Mouse (Mus musculus) gastrocnemius, postnatal 4 days (tissue): ENCODE results near the gene Drd2. TPM values are rescaled to one million over a fixed set of nuclear protein-coding genes. Genes with fewer than 3 reads are reported as not detected.
A peak's percentile ranks its signal among the peaks of the same experiment; 100 is the strongest.

Source experiments
- DNase-seq, 2 experiments: peaks; one replicate each; pipeline ENCODE4 v3.0.0; 2021 to 2022; ENCODE audit warnings: low spot score in 2 of 2, mixed read lengths in 2 of 2
- long read RNA-seq, 2 experiments: library from polyadenylated mRNA; stranded (forward); transcript quantifications; one replicate each; pipeline ENCODE4 v2.0.0; 2021
- total RNA-seq, 2 experiments: library from RNA; stranded (reverse); gene quantifications; 2 replicates each; pipeline ENCODE4 v1.2.3; 2021

Drd2 gene
- not detected for total RNA-seq
- long read RNA-seq, experiment 1, result 0 reads
- long read RNA-seq, experiment 2, result 0 reads

- DNase-seq, result peak in 1 of 2 experiments; percentile 15
These were observed at the start of gene Drd2 for GRCm38 (mm10) chr9:49340136-49341043. TSS of gene Drd2 (plus strand) at chr9:49340627.

DNA sequence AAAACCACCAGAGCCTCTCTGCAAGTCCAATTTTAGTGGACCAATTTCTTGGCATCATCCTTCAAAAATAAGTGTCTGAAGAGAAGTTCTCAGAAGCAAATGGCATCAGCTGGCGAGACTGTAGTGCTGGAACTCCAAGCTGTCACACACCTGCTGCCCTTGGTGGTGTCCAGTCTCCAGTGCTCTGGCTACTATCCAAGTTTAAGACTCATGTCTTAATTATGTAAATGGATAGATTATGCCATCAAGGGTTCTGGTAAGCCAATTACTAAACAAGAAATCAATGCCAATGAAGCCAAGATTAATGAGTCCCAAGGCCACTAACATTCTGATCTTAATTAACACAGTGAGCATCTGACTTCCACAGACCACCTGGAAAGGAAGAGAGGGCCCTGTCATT, 45.3 kb upstream of the Drd2 start:
- DNase-seq, result no peak

DNA sequence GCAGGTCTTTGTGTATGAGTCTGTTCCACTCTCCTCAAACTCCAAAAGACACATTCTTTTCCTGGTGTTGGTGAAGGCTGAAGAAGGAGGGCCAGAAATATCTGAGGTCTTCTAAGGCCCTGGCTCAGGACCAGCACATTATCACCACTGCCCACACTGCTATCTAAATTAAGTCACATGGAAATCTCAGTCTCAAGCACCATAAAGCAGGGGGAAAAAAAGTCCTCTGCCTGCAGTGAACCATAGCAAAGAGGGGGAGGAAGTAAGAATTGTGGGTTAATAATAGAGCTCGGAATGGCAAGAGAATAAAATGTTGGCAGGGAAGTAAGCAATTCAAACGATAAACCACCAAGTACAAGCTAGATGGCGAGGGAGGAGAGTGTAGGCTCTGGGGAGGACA, 32.9 kb upstream of the Drd2 start:
- DNase-seq, result no peak

DNA sequence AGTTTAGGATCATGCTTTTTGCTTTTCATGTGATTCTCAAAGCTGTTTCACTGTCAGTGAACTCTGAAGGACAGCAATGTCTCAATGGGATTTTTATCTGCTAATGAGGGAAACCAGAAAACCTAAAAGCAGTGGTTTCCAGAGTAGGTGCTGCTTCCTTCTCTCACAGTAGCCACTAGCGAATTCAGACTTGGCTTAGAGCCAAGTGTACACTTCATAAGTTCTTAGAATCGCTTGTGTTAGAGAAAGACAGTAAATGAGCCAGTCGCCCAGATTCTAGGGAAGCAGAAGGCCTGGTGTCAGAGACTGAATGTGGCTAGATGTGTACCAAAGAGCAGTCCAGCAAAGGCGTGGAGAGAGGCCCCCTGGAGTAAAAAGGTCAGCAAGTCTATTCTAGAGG, 29.6 kb upstream of the Drd2 start:
- DNase-seq, result no peak

GRCm38 (mm10) chr9:49318638-49319037, 21.8 kb upstream of the Drd2 start:
- no peak for DNase-seq

- peak in 1 of 2 experiments; percentile 51 for DNase-seq
These were observed 578 bp downstream of the Drd2 start for GRCm38 (mm10) chr9:49341044-49341365.

DNA sequence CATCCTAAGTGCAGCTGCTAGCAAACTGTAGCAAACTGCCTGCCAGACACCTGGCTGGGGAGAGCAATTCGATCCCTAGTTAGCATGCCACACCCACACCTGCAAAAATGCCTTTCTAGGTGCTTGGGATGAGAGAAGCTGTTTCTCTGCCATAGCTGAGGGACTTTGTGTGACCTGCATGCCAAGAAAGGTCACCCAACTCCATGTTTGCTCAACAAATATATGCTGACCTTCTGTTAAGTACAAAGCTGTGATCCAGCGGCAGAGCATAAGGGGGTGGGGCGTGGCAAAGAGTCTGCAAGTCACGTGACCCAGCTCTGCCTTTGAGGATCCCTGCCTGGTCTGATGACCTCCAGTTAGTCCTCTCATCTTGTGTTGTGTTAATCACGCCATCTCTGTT, 25.3 kb downstream of the Drd2 start:
- DNase-seq, result no peak

- no peak for DNase-seq
These were observed 33.5 kb downstream of the Drd2 start for GRCm38 (mm10) chr9:49373946-49374345.

GRCm38 (mm10) chr9:49379962-49380361, 39.5 kb downstream of the Drd2 start:
- no peak for DNase-seq

DNA sequence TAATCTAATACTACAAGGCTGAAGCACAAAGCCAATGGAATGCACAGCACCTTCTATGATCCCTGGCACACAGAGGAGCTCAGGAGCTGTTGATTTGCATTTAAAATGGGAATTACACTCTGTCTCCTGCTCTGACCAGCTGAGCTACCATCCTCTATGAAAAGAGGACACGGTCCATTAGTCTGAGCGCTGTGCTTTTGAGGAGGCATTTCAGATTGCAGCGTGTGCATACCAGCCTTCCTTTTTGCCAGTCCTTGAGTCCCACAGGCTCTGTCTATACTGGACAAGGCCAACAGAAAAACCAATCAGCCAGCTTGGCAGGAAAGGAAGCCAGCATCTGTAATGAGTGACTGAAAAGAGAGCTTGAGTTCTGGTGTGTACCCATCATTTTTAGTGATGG, 43.6 kb downstream of the Drd2 start:
- no peak for DNase-seq

DNA sequence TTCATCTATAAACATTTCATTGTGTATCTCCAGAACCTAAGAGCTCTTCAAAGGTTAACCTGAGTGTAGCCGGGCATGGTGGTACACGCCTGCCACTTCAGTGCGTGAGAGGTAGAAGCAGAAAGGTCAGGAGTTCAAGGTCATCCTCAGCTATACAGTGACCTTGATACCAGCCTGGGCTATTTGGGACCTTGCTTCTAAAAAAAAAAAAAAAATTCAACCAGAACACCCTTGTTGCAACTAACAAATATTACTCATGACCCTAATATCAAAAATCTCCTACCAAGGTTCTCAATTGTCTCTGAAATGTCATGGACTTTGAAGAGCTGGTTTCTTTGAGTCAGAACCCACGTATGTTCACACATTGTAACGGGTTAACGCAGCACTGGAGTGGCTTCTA, 44.4 kb downstream of the Drd2 start:
- DNase-seq, result no peak

DNA sequence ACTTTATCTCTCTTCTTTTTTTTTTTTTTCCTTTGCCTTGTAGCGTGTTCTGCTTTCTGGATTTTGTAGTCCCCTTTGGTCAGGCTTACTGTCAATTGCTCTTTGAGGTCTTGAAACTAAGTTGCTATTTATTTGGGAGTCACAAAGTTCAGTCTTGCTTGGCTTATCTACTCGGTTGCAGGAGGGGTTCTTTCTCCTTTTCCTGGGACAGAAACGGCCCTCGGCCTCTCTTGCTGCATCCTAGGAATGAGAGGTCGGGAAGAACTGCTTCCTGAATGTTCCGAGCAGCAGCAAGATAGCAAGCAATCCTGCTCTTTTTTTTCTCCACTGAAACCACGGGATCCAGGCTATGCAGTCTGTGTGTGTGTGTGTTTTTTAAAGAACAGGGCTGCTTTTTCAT, 44.9 kb downstream of the Drd2 start:
- DNase-seq, result no peak

- no peak for DNase-seq
These were observed 45.7 kb downstream of the Drd2 start for GRCm38 (mm10) chr9:49386119-49386518.

- DNase-seq, result no peak
These were observed 51.8 kb downstream of the Drd2 start for GRCm38 (mm10) chr9:49392242-49392641.

GRCm38 (mm10) chr9:49396006-49396405, 55.6 kb downstream of the Drd2 start:
- DNase-seq, result no peak

DNA sequence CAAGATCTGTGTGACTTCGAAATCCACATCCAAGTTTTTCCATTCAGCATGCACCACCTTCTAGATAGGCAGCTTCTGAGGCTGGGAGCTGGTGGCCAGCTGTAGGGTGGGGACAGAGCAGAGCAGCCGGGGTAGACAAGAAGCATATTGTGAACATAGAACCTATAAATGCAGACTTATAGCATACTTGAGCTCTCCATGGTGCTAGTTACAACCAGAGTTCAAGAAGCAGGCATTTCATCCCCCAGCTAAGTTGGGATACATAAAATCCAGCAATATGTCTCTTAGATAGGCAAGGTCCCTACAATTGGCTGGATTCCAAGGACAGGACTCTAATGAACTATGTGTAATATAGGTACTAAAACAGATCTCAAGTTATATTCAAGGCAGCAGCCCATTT, 63.3 kb downstream of the Drd2 start:
- no peak for DNase-seq

DNA sequence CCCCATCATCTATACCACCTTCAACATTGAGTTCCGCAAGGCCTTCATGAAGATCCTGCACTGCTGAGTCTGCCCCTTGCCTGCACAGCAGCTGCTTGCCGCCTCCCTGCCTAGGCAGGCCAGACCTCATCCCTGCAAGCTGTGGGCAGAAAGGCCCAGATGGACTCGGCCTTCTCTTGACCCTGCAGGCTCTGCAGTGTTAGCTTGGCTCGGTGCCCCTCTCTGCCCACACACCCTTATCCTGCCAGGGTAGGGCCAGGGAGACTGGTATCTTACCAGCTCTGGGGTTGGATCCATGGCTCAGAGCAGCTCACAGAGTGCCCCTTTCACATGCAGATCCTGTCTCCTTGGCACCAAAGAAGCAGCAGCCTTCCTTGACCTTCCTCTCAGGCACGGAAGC, 66.6 kb downstream of the Drd2 start:
- no peak for DNase-seq

DNA sequence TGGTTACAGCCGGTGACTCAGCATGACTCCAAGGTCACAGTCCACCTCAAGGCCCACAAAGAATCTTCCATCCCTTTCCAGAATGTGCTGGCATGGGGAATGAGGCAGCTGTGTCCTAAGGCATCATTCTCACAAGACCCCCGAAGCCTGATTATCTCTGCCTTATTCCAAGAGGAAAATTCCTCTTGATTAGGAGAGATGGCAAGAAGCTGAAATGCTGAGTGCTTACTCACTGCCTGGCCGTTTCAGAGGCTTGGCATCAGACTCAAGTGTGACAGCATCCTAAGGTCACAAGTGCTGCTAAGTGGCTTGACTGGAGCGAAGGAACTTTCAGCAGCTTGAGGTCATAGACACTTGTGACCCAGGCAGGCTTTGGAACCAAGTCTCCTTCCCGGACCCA, 70.2 kb downstream of the Drd2 start:
- DNase-seq, result no peak

DNA sequence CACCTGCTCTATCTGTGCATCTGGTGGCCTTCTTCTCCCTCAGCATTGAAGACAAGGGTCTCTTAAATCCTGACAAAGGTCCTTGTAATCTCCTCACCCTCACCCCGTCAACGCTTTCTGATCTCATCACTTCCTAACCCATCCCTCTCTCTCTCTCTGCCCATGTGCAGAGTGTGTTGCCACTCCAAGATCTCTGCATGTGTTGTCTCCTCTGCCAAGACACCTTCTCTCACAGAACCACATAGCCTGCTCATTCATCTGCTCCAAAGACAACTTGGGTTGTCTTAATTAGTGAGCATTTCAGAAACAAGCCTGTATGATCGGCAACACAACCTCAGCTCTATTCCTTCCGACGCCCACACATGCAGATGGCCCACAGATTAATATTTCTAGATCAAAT, 83.4 kb downstream of the Drd2 start:
- no peak for DNase-seq

GRCm38 (mm10) chr9:49425585-49425984, 85.2 kb downstream of the Drd2 start:
- no peak for DNase-seq

- DNase-seq, result no peak
These were observed 86.5 kb downstream of the Drd2 start, which contains the start of gene Ankk1 for GRCm38 (mm10) chr9:49426921-49427320. TSS of gene Ankk1 (minus strand) at chr9:49427021.

- DNase-seq, result no peak
These were observed 87.1 kb downstream of the Drd2 start for GRCm38 (mm10) chr9:49427478-49427877.

DNA sequence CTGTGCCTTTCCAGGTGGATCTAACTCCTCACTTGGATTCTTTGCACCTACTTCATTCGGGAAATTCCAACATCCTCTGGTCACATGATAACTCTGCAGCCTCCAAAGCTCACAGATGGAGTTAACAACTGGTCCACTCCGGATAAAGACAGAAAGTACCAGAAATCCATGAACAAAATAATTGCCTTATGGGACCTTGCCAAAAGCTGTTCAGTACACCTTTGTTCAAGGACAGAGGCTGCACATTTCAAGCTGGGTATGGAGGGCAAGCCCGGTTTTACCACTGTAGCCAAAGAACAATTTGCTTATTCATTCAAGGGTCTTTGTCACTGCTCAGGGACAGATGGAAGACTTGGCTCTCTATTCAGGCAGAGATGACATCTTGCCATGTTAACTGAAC, 102.2 kb downstream of the Drd2 start:
- no peak for DNase-seq
